Mouse (Mus musculus) kidney, postnatal 10 days (tissue): ENCODE measurements around the gene 1700007K13Rik.

Source experiments
- DNase-seq: peaks from one replicate; pipeline ENCODE4 v3.0.0; 2021; ENCODE audit warnings: mixed read lengths

Gene 1700007K13Rik

GRCm38 (mm10) chr2:28414116-28414756 lies 51.9 kb downstream of the 1700007K13Rik start:
- DNase-seq = no peak

GRCm38 (mm10) chr2:28412936-28413335 lies 53.2 kb downstream of the 1700007K13Rik start:
- no peak for DNase-seq
